Mouse (Mus musculus): ENCODE measurements around the gene Tob1. TPM values are rescaled to one million over a fixed set of nuclear protein-coding genes. Genes with fewer than 3 reads are reported as not detected.

Gene Tob1
- polyA plus RNA-seq, 1 experiment from 2014 or later: 33.1 TPM

DNA sequence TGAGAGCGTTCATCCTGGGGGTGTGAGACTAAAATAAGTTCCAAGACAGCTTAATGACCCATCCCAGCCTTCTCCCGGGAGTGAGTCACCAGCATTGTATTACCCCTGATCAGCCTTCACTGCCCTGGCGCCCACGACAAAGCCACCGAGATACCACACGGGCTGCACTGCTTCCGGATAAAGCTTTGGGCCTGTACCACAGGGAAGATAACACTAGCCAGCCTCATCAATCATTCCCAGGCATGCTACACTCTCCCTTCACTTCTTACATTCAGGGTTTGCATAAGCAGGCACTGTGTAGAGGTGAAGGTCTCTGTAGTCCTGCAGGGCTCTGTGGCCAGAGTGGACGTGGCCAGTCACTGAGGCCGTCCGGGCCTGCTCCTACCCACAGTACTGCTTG is 21.7 kb upstream of the Tob1 start:
- Histone ChIP-seq H3K9ac (ENCODE audit: low read length) (no peak overlapping the region), H3K4me3 (ENCODE audit: low read depth, low read length) (no peak overlapping the region), H3K4me1 (ENCODE audit: control insufficient read depth, insufficient read depth, low read length) (no peaks in the 10 kb centered on the region), H3K27ac (ENCODE audit: low read depth, low read length) (no peak overlapping the region), H3K9me3 (ENCODE audit: control insufficient read depth, low read length) (no peaks in the 10 kb centered on the region), H3K27me3 (ENCODE audit: control insufficient read depth, insufficient read depth, low read length) (no peaks in the 10 kb centered on the region), H3K36me3 (ENCODE audit: control insufficient read depth, insufficient read depth, low read length) (no peaks in the 10 kb centered on the region), H3K4me2 (no peak overlapping the region)
- ATAC-seq (ENCODE audit: low FRiP score) (no peak), DNase-seq (ENCODE audit: low spot score, missing footprints) (no peak)
- WGBS: 74% methylated on average over 10 of the region's 10 CpGs

DNA sequence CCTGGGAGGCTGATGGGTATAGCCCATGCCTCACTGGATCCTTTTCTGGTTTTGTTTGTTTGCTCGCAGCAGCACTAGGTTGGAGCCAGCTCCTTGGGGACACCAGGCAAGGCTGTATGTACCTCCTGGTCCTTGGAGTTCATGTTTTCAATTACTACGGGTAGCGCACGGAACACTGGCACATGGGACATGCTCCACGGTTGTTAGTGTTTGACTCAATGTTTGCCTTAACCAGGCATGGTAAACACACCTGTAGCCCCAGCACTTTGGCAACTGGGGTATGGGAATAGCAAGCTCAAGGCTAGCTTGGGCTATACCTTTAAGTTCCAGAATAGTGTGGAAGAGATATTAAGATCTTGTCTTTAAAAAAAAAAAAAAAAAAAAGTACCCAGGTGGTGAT is 20.6 kb upstream of the Tob1 start:
- WGBS: 87% methylated on average over 5 of the region's 5 CpGs
- DNase-seq (ENCODE audit: low spot score, missing footprints): no peak
- Histone ChIP-seq H3K4me2 (no peak overlapping the region), H3K9ac (ENCODE audit: low read length) (no peak overlapping the region), H3K27me3 (ENCODE audit: control insufficient read depth, insufficient read depth, low read length) (no peaks in the 10 kb centered on the region), H3K9me3 (ENCODE audit: control insufficient read depth, low read length) (no peaks in the 10 kb centered on the region), H3K36me3 (ENCODE audit: control insufficient read depth, insufficient read depth, low read length) (no peaks in the 10 kb centered on the region), H3K4me1 (ENCODE audit: control insufficient read depth, insufficient read depth, low read length) (no peaks in the 10 kb centered on the region), H3K27ac (ENCODE audit: low read depth, low read length) (no peak overlapping the region), H3K4me3 (ENCODE audit: low read depth, low read length) (no peak overlapping the region)
- no peak for ATAC-seq (ENCODE audit: low FRiP score)

DNA sequence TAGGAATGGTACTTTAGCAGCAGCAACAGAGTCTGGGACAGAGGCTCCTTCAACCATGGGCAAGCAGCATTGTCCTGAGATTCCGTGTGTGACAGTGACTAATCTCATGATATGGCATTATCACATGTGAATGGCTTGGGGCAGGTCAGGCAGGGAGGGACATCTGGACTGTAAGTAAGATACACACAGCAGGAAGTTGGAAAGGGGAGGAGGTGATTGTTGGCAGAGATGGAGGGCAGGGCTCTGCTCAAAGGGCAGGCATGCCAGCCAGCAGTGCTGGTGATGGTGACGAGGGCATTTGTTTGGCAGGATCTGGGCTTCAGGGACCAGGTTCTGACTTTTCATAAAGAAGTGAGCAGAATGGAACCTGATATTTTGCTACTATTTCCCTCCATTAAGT is 18.1 kb upstream of the Tob1 start:
- H3K4me3 ChIP-seq (ENCODE audit: low read depth, low read length): no peak overlapping the region
- no peak overlapping the region for H3K27ac ChIP-seq (ENCODE audit: low read depth, low read length)
- no peaks in the 10 kb centered on the region for H3K36me3 ChIP-seq (ENCODE audit: control insufficient read depth, insufficient read depth, low read length)
- no peak for ATAC-seq (ENCODE audit: low FRiP score)
- DNase-seq (ENCODE audit: low spot score, missing footprints): no peak
- H3K4me1 ChIP-seq (ENCODE audit: control insufficient read depth, insufficient read depth, low read length): no peaks in the 10 kb centered on the region
- WGBS: 76% methylated on average over 2 of the region's 2 CpGs
- no peaks in the 10 kb centered on the region for H3K9me3 ChIP-seq (ENCODE audit: control insufficient read depth, low read length)
- no peak overlapping the region for H3K9ac ChIP-seq (ENCODE audit: low read length)
- no peak overlapping the region for H3K4me2 ChIP-seq
- H3K27me3 ChIP-seq (ENCODE audit: control insufficient read depth, insufficient read depth, low read length): no peaks in the 10 kb centered on the region

DNA sequence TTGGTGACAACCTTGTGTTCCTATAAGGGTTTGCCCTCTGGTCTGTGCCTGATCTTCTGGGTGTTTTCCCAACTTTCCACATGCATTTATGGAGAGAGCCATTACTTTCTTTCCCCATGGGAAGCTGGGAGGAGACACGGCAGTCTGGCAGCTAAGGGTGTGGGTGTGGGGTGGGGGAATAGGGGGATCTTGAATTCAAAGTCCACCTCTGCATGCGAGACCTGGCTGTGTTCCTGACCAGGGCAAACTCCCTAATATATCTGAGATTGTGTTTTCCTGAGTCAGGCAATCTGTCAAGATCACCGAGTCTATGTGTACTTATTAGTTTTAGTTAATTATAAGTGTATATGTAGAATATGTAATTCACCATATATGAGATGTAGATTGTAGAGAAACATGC is 14.9 kb upstream of the Tob1 start:
- Histone ChIP-seq H3K9ac (ENCODE audit: low read length) (no peak overlapping the region), H3K4me2 (no peak overlapping the region), H3K9me3 (ENCODE audit: control insufficient read depth, low read length) (no peaks in the 10 kb centered on the region), H3K4me3 (ENCODE audit: low read depth, low read length) (no peak overlapping the region), H3K27me3 (ENCODE audit: control insufficient read depth, insufficient read depth, low read length) (no peaks in the 10 kb centered on the region), H3K4me1 (ENCODE audit: control insufficient read depth, insufficient read depth, low read length) (no peaks in the 10 kb centered on the region), H3K36me3 (ENCODE audit: control insufficient read depth, insufficient read depth, low read length) (no peaks in the 10 kb centered on the region), H3K27ac (ENCODE audit: low read depth, low read length) (no peak overlapping the region)
- ATAC-seq (ENCODE audit: low FRiP score): no peak
- no peak for DNase-seq (ENCODE audit: low spot score, missing footprints)
- WGBS: 88% methylated on average over 3 of the region's 3 CpGs

DNA sequence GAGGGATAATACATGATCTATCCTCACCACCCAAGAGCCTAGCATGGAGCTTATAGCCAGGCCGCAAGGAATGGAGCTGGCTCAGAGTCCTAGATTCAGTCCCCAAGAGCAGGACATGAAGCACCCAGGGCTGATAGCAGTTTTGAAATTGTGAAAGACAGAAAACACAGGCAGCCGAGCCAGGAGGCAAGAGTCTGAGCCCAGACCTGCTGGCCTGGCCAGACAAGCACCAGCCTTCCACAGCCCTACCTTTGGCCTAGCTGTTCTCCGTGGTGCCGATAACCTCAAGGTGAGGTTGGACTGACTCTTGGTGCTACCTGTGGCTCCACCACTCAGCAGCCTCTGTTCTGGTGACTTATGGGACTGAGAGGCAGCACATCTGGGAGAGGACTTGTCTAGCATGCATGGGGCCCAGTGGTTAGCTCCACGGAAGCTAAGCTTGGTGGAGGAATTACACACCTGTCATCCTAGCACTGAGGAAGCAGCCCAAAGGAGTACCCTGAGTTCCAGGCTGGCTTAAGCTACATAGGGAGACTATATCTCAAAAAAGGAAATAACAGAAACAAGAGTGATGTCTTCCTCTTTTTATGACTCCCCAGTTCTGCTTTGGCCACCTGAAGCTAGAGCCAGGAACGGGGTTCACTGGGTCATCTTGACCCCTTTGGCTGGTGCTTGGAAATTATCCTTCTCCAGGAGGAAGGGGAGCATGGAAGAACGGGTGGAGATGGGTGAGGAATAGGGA is 12.7 kb upstream of the Tob1 start:
- 93% methylated on average over 7 of the region's 7 CpGs for WGBS
- no peak overlapping the region for H3K27ac ChIP-seq (ENCODE audit: low read depth, low read length)
- no peak overlapping the region for H3K4me3 ChIP-seq (ENCODE audit: low read depth, low read length)
- H3K36me3 ChIP-seq (ENCODE audit: control insufficient read depth, insufficient read depth, low read length): no peaks in the 10 kb centered on the region
- no peak overlapping the region for H3K4me2 ChIP-seq
- no peaks in the 10 kb centered on the region for H3K9me3 ChIP-seq (ENCODE audit: control insufficient read depth, low read length)
- DNase-seq (ENCODE audit: low spot score, missing footprints) (peak; percentile 14), ATAC-seq (ENCODE audit: low FRiP score) (no peak)
- H3K4me1 ChIP-seq (ENCODE audit: control insufficient read depth, insufficient read depth, low read length): no peaks in the 10 kb centered on the region
- H3K27me3 ChIP-seq (ENCODE audit: control insufficient read depth, insufficient read depth, low read length): no peaks in the 10 kb centered on the region
- no peak overlapping the region for H3K9ac ChIP-seq (ENCODE audit: low read length)

DNA sequence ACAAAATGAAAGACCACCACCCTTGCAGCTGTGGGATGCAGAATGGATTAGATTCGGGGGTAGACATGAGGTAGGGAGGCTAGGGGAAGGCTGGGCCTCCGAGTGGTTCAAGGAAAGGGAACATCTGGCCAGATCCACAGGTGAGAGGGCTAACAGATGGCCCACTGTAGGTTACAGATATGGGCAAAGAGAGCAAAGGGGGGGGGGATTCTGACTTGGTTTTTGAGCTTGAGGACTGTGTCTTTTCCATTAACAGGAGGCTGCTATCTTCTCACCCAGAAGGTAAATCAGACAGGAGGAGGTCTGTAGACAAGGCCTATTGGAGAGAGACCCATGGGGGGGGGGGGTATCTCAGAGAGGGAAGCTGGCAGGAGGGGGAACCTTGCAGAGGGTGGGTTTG is 11.5 kb upstream of the Tob1 start:
- Histone ChIP-seq H3K9me3 (ENCODE audit: control insufficient read depth, low read length) (no peaks in the 10 kb centered on the region), H3K4me1 (ENCODE audit: control insufficient read depth, insufficient read depth, low read length) (no peaks in the 10 kb centered on the region), H3K36me3 (ENCODE audit: control insufficient read depth, insufficient read depth, low read length) (no peaks in the 10 kb centered on the region), H3K9ac (ENCODE audit: low read length) (no peak overlapping the region), H3K4me3 (ENCODE audit: low read depth, low read length) (no peak overlapping the region), H3K27ac (ENCODE audit: low read depth, low read length) (no peak overlapping the region), H3K27me3 (ENCODE audit: control insufficient read depth, insufficient read depth, low read length) (no peaks in the 10 kb centered on the region), H3K4me2 (no peak overlapping the region)
- peak; percentile 4 for DNase-seq (ENCODE audit: low spot score, missing footprints)
- ATAC-seq (ENCODE audit: low FRiP score): no peak
- WGBS: 72% methylated on average over 2 of the region's 2 CpGs

DNA sequence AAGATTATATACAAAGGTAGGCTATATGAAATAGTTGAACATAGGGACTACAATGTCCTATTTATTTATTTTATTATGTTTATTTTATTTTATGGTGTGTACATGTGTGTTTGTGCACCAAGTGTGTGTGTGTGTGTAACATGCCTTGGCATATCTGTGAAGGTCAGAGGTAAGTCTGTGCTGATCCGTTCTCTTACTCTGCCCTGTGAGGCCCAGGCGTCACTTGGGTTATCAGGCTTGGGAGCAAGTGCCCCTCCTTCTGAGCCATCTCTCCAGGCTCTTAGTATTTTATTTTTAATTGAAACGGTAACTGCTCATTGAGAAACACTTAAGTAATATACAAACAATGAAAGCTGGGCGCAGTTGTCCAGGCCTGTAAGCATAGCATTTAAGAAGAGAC is 10.8 kb upstream of the Tob1 start:
- H3K27ac ChIP-seq (ENCODE audit: low read depth, low read length): no peak overlapping the region
- no peak for DNase-seq (ENCODE audit: low spot score, missing footprints)
- H3K4me1 ChIP-seq (ENCODE audit: control insufficient read depth, insufficient read depth, low read length): no peaks in the 10 kb centered on the region
- WGBS: 77% methylated on average over 4 of the region's 4 CpGs
- no peak overlapping the region for H3K4me3 ChIP-seq (ENCODE audit: low read depth, low read length)
- H3K4me2 ChIP-seq: no peak overlapping the region
- H3K9me3 ChIP-seq (ENCODE audit: control insufficient read depth, low read length): no peaks in the 10 kb centered on the region
- no peaks in the 10 kb centered on the region for H3K36me3 ChIP-seq (ENCODE audit: control insufficient read depth, insufficient read depth, low read length)
- no peak overlapping the region for H3K9ac ChIP-seq (ENCODE audit: low read length)
- no peak for ATAC-seq (ENCODE audit: low FRiP score)
- no peaks in the 10 kb centered on the region for H3K27me3 ChIP-seq (ENCODE audit: control insufficient read depth, insufficient read depth, low read length)

DNA sequence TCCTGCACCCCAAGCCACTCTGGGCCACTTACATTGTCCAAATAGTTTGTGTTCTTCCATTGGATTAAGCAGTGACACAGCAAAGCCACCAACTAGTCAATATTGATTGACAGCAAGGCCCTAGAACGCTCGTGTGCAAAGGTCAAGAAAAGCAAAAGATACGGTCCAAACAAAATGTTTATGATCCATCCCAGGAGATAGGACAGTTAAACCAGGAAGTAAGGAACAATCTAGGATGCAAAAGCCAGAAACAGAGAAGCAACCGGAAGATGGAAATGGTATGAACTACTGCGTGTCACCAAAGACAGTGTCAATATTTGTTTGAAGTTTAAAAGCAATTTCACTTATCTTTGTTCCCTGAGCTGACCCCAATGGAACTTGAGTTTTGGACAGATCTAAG is 9.1 kb upstream of the Tob1 start:
- 88% methylated on average over 5 of the region's 5 CpGs for WGBS
- no peaks in the 10 kb centered on the region for H3K36me3 ChIP-seq (ENCODE audit: control insufficient read depth, insufficient read depth, low read length)

DNA sequence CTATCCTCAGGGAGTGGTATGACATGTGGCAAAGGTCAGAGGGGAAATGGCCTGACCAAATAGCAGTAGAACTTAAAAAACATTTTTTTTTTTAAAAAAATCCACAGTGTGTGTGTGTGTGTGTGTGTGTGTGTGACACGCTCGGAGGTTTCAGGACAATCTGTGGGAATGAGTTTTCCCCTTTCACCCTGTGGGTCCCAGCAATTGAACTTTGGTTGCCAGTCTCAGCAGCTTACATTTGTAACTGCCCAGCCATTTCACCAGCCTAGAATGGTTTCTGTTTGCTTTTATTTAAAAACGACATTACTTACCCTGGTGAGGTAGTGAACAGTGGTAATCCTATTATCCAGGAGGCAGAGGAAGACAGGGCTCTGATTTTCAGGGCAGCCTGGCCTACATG is 8.2 kb upstream of the Tob1 start:
- Histone ChIP-seq H3K36me3 (ENCODE audit: control insufficient read depth, insufficient read depth, low read length) (no peaks in the 10 kb centered on the region), H3K4me3 (ENCODE audit: low read depth, low read length) (no peak overlapping the region), H3K27me3 (ENCODE audit: control insufficient read depth, insufficient read depth, low read length) (no peaks in the 10 kb centered on the region), H3K9ac (ENCODE audit: low read length) (no peak overlapping the region), H3K4me2 (no peak overlapping the region), H3K27ac (ENCODE audit: low read depth, low read length) (no peak overlapping the region), H3K9me3 (ENCODE audit: control insufficient read depth, low read length) (no peaks in the 10 kb centered on the region), H3K4me1 (ENCODE audit: control insufficient read depth, insufficient read depth, low read length) (no peaks in the 10 kb centered on the region)
- DNase-seq (ENCODE audit: low spot score, missing footprints): no peak
- WGBS: 44% methylated on average over 3 of the region's 3 CpGs
- no peak for ATAC-seq (ENCODE audit: low FRiP score)

More for the DNA sequence above, 9.1 kb upstream of the Tob1 start:
- Histone ChIP-seq H3K9me3 (ENCODE audit: control insufficient read depth, low read length) (no peaks in the 10 kb centered on the region), H3K27ac (ENCODE audit: low read depth, low read length) (no peak overlapping the region), H3K4me1 (ENCODE audit: control insufficient read depth, insufficient read depth, low read length) (no peaks in the 10 kb centered on the region), H3K27me3 (ENCODE audit: control insufficient read depth, insufficient read depth, low read length) (no peaks in the 10 kb centered on the region), H3K9ac (ENCODE audit: low read length) (no peak overlapping the region), H3K4me3 (ENCODE audit: low read depth, low read length) (no peak overlapping the region), H3K4me2 (no peak overlapping the region)
- ATAC-seq (ENCODE audit: low FRiP score): no peak
- peak; percentile 33 for DNase-seq (ENCODE audit: low spot score, missing footprints)

Data from midbrain, embryonic 11.5 days (tissue).